Mouse (Mus musculus): ENCODE measurements around the gene Syne4. TPM values are rescaled to one million over a fixed set of nuclear protein-coding genes. Genes with fewer than 3 reads are reported as not detected.

Gene Syne4
- total RNA-seq, 2 experiments from 2014 or later, result 1.4 to 1.8 TPM

DNA sequence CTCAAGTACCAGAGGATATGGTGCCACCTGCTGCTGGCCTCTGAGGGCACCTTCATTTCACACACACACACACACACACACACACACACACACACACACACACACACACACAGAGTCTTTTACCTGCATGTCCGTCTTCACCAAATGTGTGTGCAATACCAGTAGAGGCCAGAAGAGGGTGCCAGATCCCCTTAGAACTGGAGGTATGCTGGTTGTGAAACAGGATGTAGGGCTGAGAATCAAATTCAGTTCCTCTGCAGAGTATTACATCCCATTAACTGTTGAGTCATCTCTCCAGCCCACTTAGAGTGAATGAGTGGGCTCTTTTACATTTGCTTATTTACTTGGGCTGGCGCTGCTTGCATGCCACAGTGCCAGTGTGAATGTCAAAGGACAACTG lies 10.8 kb downstream of the Syne4 start:
- intact Hi-C loops (cut with DNase I), result no loop called here

GRCm38 (mm10) chr7:30326427-30326826 lies 11.8 kb downstream of the Syne4 start:
- DNase-seq, result no peak
- intact Hi-C loops (cut with DNase I), result no loop called here

More for the DNA sequence above, 10.8 kb downstream of the Syne4 start:
- DNase-seq, result peak in 1 of 2 experiments; percentile 59

GRCm38 (mm10) chr7:30327140-30327539 lies 12.5 kb downstream of the Syne4 start:
- intact Hi-C loops (cut with DNase I), result no loop called here
- no peak for DNase-seq

DNA sequence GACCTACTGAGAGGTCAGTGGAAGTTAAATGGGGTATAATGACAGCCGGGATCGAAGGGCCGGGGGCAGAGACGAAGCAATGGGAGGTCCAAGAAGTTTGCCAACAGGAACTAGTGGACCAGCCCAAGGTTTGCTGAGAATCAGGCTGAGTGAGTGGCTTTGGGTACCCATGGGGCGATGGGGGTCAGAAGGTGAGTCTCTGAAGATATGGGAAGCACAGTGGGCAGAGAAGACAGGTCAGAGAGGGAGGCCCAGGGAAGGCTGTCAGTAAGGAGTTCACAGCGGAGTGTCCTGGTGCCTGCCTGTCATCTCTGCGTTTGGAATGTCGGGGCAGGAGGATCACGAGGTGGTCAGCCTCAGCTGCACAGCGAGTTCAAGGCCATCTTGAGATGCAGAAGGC lies 13.8 kb downstream of the Syne4 start:
- no peak for DNase-seq
- intact Hi-C loops (cut with DNase I), result no loop called here

GRCm38 (mm10) chr7:30331887-30332286 lies 17.3 kb downstream of the Syne4 start:
- intact Hi-C loops (cut with DNase I), result no loop called here
- peak; percentile 54 to 77 for DNase-seq

DNA sequence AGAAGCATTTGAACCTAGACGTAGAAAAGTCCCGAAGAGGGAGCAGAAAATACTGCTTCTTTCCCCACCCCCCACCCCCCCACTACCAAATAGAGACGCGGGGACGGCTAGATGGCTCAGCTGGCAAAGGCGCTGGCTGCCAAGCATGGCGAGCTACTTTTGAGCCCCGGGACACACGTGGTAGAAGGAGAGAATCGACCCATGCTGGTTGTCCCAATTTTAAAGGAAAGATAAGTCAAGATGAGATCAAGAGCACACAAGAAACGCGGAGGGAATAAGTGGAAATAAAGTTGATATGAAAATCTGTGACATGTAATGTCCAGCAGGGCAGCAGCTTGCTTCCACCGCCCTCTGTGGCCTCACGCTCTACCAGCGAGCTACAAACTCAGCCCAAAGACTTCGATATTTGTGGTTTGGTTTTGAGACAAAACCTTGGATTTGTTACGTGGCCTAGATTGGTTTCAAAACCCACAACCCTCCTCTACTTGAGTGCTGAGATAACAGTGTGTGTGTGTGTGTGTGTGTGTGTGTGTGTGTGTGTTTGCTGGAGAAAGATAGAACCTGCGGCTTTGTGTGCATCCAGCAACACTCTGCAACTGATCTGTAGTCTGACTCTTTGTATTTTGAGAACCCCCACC lies 18.1 kb downstream of the Syne4 start:
- intact Hi-C loops (cut with DNase I), result no loop called here

DNA sequence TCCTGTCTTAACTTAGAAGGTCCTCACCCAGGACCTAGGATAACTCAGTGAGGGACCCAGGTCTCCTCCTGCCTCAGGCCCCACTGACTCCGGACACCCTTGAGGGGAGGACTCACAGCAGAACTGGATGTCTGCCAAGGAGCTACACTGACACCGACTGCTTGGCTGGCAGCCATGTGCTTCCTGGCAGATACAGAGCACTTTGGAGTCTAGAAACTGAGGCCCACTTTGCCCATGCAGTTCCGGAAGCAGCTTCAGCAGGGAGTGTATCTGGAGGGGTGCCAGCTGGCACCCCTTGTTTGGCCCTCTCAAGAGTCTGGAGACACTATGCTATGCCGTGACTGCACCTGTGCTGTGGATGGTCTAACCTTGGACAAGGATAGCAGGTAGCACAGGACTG lies 18.8 kb downstream of the Syne4 start:
- intact Hi-C loops (cut with DNase I), result no loop called here
- DNase-seq, result peak; percentile 63 to 66

More for the DNA sequence above, 18.1 kb downstream of the Syne4 start:
- DNase-seq, result no peak

GRCm38 (mm10) chr7:30334563-30334962 lies 20.0 kb downstream of the Syne4 start:
- DNase-seq, result no peak

GRCm38 (mm10) chr7:30335688-30336087 lies 21.1 kb downstream of the Syne4 start:
- intact Hi-C loops (cut with DNase I), result no loop called here
- no peak for DNase-seq

More at GRCm38 (mm10) chr7:30334563-30334962, 20.0 kb downstream of the Syne4 start:
- intact Hi-C loops (cut with DNase I), result no loop called here

GRCm38 (mm10) chr7:30336384-30336783 lies 21.8 kb downstream of the Syne4 start:
- DNase-seq, result peak; percentile 82 to 89
- intact Hi-C loops (cut with DNase I), result no loop called here

DNA sequence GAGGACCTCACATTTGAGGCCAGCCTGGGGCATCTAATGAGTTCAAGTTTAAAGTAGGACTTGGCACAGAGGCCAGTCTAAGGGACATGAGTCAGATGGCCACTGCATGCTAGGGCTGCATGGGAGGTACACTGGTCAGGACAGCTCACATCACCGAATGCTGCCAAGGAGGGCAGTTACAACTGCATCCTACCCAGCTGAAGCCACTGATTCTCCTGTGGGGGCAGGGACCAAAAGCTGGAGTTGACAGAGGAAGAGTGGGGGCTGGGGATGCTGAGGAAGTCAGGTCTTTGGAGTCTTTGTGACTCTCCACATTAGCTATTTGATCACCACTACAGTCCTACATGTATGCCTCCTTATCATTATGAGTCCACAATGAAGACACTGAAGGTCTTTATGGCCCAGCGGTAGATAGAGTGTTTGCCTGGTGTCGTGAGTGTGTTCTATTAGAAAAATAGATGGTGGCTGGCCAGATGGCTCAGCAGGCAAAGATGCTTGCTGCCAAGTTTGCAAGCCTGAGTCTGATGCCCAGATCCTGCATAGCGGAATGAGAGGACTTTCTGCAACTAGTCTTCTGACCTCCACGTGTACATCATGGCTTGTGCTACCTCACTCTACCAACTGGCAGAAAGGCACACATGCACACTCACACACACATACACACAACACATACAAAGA lies 25.0 kb downstream of the Syne4 start:
- intact Hi-C loops (cut with DNase I), result no loop called here
- no peak for DNase-seq

DNA sequence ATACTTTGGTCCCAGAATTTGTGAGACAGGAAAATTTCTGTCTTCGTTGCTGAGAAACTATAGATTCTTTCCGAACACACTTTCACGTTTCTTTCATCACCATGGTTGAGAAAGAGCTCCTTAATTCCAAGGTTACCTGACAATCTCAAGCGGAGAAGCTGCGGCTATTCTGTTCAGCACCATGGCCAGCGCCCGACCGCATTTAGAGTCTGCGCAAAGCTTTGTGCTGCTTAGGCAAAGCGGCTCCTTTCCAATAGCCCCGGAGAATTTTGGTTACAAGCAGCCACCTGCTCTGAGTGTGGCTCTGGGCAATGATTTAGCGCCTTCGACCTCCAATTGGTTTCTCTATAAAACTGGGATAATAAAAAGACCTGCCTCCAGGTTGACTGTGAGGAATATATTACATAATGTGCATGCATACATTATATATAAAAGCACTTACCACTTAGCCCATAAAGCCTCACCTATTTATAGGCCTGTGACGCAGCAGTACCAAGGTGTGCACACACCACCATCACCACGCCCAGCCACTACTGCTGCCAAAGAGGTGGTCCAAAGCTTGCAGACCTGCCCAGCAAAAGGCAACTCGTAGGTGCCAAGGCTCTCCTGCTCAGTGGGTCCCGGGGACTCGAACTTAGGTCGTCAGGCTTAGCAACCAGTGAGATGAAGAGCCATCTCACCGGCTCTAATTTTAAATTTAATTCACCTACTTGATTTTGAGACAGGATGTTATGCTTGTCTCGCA lies 32.2 kb downstream of the Syne4 start:
- intact Hi-C loops (cut with DNase I), result no loop called here
- DNase-seq, result peak; percentile 70 to 81

DNA sequence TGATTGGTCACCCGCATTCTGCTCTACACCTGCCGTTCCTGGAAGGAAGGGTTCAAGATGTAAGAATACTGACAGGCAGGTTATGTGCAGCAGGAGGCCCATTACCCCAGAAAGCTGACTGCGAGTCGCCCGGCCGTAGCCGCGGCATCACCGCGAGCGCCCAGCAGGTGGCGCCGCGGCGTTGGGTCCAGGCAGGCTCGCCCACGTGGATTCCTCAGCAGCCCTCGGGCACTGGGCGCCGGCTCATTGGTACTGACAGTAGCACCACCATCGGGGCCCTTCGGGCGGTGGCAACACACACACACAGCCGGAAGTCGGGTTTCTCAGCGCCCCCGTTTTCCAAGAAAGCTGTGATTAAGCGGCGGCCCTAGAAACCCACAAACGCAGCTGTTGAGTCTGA lies 33.2 kb downstream of the Syne4 start:
- peak; percentile 60 to 68 for DNase-seq
- intact Hi-C loops (cut with DNase I), result no loop called here

- peak; percentile 53 to 79 for DNase-seq
- intact Hi-C loops (cut with DNase I), result no loop called here
These were observed 38.7 kb downstream of the Syne4 start for GRCm38 (mm10) chr7:30353279-30353822.

DNA sequence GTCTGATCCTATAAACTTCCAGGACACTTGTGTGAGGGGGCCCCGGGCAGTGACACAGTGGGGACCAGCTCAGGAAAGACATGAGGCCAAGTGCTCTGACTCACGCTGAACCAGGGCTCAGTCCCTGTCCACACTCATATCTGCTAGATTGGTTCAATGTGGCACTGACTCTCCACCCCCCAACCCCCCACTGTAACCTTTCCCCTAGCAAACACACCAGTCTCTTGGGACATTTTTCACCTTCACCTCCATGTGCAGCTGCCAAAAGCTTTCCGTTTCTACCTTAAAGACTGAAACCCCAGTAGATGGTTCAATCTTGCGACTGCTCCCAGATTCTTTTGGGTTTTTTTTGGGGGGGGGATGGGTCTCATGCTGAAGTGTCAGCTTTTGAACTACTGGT lies 39.5 kb downstream of the Syne4 start:
- DNase-seq, result no peak
- intact Hi-C loops (cut with DNase I), result no loop called here

GRCm38 (mm10) chr7:30358378-30359186 lies 44.0 kb downstream of the Syne4 start:
- intact Hi-C loops (cut with DNase I), result no loop called here
- DNase-seq, result no peak

GRCm38 (mm10) chr7:30359276-30359865 lies 44.8 kb downstream of the Syne4 start:
- intact Hi-C loops (cut with DNase I), result no loop called here
- no peak for DNase-seq

DNA sequence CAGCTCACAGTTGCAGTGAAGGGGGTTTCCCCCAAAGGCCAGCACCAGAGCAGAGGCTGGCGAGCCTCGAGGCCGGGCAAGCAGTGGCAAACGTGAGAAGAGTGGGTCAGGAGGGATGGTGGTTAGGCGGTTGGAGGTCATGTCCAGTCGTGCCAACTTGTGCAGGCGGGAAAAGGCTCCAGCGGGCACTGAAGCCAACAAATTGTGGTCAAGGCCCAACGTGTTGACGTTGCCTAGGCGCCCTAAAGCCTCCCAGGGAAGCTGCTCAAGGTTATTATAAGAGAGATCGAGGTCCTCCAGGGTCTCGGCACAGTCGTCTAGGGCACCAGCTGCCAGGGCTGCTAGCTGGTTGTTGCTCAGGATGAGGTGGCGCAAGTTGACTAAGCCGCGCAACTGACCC lies 45.4 kb downstream of the Syne4 start:
- intact Hi-C loops (cut with DNase I), result no loop called here
- no peak for DNase-seq

GRCm38 (mm10) chr7:30362652-30363343 lies 48.2 kb downstream of the Syne4 start, which contains the start of gene Lrfn3:
Gene Lrfn3, minus strand, starts transcription at chr7:30362772.
- intact Hi-C loops (cut with DNase I), result no loop called here
- peak in 1 of 2 experiments; percentile 33 for DNase-seq

Measured in heart, postnatal 14 days (tissue).